Mouse (Mus musculus): ENCODE results near the gene Acox1.

Acox1 gene

DNA sequence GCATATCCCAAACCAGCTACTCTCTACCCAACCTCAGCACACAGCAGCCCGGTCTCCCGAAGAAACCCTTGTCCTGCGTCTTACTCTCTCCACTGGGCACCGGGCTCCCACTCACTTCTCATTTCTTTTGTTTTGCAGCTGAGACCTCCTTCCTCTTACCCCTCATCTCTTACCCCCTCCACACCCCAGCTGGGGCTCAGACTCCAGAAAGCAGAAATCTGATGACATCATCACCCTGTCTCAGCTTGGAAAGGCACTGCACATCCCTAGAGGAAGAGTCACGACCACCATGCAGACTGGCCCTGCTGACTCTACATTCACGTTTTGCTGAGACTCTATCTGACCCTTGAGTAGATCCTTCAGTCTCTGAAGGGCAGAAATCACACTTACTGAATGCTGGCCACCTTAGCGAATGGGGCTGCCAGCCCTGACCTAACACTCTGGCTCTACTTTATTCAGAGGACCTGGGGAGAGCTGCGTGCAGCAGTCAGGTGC is 68.8 kb downstream of the Acox1 start:
- no peak for DNase-seq (ENCODE audit: low read depth)

DNA sequence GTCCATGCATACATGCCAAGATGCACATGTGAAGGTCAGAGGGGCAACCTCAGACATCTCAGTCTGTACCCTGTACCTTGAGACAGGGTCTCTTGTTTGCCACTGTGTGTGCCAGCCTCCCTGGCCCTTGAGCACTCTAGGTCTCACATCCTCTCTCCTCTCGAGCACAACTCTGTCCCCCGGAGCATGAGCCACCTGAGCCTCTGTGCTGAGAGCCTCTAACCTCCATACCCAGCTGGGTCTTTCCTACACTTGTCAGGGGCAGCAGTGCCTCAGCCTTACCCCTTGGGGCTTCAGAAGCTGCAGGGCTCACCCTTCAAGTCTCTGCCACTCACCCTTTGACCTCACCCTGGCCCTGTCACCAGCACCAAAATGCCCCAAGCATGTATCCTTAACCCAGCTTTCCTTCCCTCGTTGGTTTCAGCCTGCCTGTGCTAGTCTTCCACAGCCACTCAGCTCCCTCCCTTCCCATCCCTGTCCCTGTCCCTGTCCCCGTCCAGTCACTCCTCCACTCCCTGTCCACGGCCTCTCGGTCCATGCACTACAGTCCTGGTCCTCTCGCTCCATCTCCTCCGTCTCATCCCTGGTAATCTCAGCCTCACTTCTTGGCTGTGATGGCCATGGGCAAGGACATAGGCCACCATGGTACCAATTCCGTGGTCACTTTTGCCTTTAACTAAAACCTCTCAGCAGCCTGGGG is 69.6 kb downstream of the Acox1 start:
- no peak for DNase-seq (ENCODE audit: low read depth)

DNA sequence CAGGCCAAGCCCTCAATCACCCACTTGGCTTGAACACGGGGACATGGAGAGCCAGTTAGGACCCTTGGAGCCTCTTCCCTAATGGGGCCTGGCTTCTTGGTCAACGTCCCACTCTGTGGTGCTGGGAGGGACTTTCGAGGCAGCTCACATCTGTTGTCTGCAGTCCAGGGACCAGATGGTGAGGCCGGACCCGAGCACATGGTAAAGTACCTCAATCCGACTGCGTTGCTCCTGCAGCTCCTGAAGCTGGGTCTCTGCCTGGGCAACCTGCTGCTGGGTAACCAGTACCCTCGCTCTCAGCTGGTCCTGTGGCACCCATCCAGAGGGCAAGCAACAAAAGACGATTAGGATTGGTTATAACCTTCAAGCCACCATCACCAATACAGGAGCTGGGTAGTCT is 70.9 kb downstream of the Acox1 start:
- DNase-seq (ENCODE audit: low read depth) = no peak

DNA sequence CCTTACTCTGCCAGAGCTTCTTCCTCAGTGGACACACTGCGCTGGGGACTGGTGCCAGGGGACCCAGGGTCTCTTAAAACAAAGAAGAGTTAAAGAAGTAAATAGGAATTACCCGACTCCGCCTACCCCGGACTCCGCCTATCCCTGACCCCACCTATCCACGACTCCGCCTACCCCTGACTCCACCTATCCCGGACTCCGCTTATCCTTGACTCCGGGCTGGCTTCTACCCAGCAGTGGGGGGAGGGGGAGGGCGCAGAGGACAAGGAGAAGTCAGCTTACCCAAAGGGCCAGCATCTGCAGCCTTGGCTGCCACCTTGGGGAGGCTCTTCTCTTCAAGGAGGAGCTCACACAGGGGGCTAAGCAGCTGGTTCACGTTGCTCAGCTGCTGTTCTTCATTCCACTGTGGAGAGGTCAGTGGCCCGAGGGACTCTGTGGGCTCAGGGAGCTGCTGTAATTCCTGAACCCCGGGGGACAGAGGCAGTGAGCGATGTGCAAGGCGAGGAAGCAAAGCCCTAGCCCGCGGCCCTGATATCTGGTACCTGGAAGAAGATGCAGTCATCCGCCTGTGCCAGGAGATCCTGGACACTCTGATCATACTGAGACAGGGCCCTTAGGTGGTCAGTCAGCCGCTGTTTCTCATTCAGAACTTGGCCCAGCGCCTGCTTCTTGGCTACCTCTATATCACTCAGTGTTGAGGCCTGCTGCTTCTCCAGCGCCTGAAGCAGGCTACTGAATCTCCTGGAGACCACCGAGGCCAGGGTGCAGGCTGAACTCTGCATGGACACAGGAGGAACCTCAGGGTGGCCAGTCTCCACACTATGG is 71.5 kb downstream of the Acox1 start, which contains the start of gene Trim47:
Trim47 (minus strand) TSS at position 55 of the 825 bp plus-strand sequence.
- DNase-seq (ENCODE audit: low read depth) = no peak

DNA sequence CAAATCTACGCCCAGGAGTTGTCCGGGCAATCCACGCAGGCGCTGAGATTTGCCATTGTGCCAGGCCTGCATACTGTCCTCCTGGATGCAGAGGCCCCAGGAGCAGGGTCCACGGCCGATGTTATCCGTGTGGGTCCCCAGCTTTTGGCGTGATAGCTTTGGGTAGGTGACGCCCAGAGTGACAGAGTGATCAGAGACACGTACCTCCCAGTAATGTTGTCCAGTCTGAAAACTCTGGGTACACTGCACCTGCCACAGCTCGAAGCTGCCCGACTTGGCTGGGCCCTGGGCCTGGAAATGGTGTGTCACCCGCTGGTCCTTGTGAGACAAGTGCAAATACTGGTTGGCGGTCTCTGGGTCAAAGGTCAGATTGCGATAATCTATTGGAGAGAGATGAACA is 72.6 kb downstream of the Acox1 start:
- DNase-seq (ENCODE audit: low read depth) = no peak
